8 mouse cellular contexts compared by ENCODE assay signal in the genomic region with DNA sequence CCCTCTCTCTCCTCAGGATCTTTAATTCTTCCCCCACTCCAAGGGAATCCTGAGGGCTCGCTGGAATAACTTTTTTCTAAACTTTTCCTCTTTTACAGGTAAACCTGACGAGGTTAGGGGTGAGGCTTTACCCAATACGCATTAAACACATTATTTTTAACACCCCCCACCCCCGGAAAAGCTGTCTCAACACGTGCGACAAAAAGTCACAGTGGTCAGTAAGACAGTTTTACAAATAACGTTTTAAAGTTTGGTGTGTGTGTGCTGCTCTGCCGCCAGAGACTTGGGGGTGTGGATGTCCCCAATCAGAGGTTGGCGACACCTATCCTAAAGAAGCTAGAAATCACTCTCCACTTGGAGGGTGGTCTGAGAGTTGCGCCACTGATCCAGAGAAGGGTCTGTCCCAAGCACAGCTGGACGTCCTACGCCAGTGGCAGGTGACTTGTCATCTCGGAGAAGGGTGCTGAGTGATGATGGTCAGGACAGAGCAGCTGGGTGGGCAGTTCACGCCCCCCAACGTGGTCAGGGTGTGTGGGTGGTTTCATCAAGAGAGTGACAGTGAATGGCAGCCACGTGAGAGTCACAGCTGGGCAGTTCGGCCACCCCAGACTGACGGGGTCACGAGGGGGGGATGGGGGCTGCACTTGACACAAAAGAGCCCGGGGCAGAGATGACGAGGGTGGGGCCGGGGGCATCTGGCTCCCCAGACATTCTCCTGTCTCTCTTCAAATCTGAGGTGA. TPM values are rescaled to one million over a fixed set of nuclear protein-coding genes. Genes with fewer than 3 reads are reported as not detected.
DNase-seq lines count a peak whose midpoint lies in the region; ATAC-seq and TF ChIP-seq lines count a peak whose summit lies in the region.

No protein-coding gene starts in this region.

- ATAC-seq in embryonic facial prominence, embryonic 13.5 days (ENCODE audit: insufficient number of reproducible peaks, insufficient read depth, low FRiP score, low TSS enrichment, low read depth), result no peak
- ATAC-seq in liver, embryonic 11.5 days (replicated peaks; ENCODE audit: low FRiP score), result no peak

- peaks cover 39% of the 10 kb centered on the region for H3K79me2 ChIP-seq in C2C12 (ENCODE audit: control insufficient read depth, insufficient read depth)

- peak overlapping the region; percentile 100 for H3K27ac ChIP-seq in embryonic facial prominence, embryonic 13.5 days
- peak overlapping the region; percentile 100 for H3K27ac ChIP-seq in hindbrain, embryonic 10.5 days
- peak overlapping the region; percentile 87 for H3K27ac ChIP-seq in liver, embryonic 11.5 days (ENCODE audit: low read depth, low read length)

- H3K4me1 ChIP-seq in embryonic facial prominence, embryonic 13.5 days, result peaks cover 55% of the 10 kb centered on the region
- H3K4me1 ChIP-seq in hindbrain, embryonic 10.5 days (replicated peaks), result peaks cover 83% of the 10 kb centered on the region
- H3K4me1 ChIP-seq in liver, embryonic 11.5 days (replicated peaks; ENCODE audit: control insufficient read depth, insufficient read depth, low read length), result peaks cover 54% of the 10 kb centered on the region

- H3K36me3 ChIP-seq in C2C12 (ENCODE audit: control insufficient read depth, insufficient read depth), result peaks cover 13% of the 10 kb centered on the region
- H3K36me3 ChIP-seq in embryonic facial prominence, embryonic 13.5 days, result peaks cover 24% of the 10 kb centered on the region
- peaks cover 23% of the 10 kb centered on the region for H3K36me3 ChIP-seq in hindbrain, embryonic 10.5 days
- H3K36me3 ChIP-seq in liver, embryonic 11.5 days (ENCODE audit: control insufficient read depth, insufficient read depth, low read length), result peaks cover 3% of the 10 kb centered on the region; the same call in 1 of the 2 replicates

- peak overlapping the region; percentile 64 for H3ac ChIP-seq in C2C12 (ENCODE audit: control insufficient read depth, insufficient read length, low read depth)

- no peaks in the 10 kb centered on the region for H3K27me3 ChIP-seq in C2C12 (ENCODE audit: control insufficient read depth, insufficient read depth, insufficient read length)
- no peaks in the 10 kb centered on the region for H3K27me3 ChIP-seq in embryonic facial prominence, embryonic 13.5 days
- no peaks in the 10 kb centered on the region for H3K27me3 ChIP-seq in hindbrain, embryonic 10.5 days (ENCODE audit: insufficient read depth, poor library complexity, severe bottlenecking)
- peaks cover 18% of the 10 kb centered on the region for H3K27me3 ChIP-seq in liver, embryonic 11.5 days (replicated peaks; ENCODE audit: control insufficient read depth, insufficient read depth, low read length)

- no peaks in the 10 kb centered on the region for H3K9me3 ChIP-seq in embryonic facial prominence, embryonic 13.5 days
- H3K9me3 ChIP-seq in hindbrain, embryonic 10.5 days, result no peaks in the 10 kb centered on the region
- H3K9me3 ChIP-seq in liver, embryonic 11.5 days (ENCODE audit: control insufficient read depth, low read length), result no peaks in the 10 kb centered on the region

- peak overlapping the region; percentile 97 for H3K4me2 ChIP-seq in embryonic facial prominence, embryonic 13.5 days
- peak overlapping the region; percentile 98 for H3K4me2 ChIP-seq in liver, embryonic 11.5 days

- H3K4me3 ChIP-seq in C2C12 (ENCODE audit: insufficient read depth, poor library complexity, severe bottlenecking), result peak overlapping the region; percentile 64
- peak overlapping the region; percentile 84 for H3K4me3 ChIP-seq in embryonic facial prominence, embryonic 13.5 days
- peak overlapping the region; percentile 89 for H3K4me3 ChIP-seq in hindbrain, embryonic 10.5 days
- peak overlapping the region; percentile 88 for H3K4me3 ChIP-seq in liver, embryonic 11.5 days (ENCODE audit: low read depth, low read length)

- peak overlapping the region; percentile 100 for H3K9ac ChIP-seq in embryonic facial prominence, embryonic 13.5 days
- H3K9ac ChIP-seq in liver, embryonic 11.5 days (ENCODE audit: low read depth, low read length), result peak overlapping the region; percentile 90

- no peak for TF ChIP-seq CTCF in C2C12 (IDR thresholded peaks at IDR 0.05; ENCODE audit: control insufficient read depth, insufficient read depth, insufficient read length)

- under 1% methylated on average over 22 of the region's 22 CpGs for WGBS in embryonic facial prominence, embryonic 13.5 days
- WGBS in hindbrain, embryonic 10.5 days, result under 1% methylated on average over 22 of the region's 22 CpGs
- 3% methylated on average over 22 of the region's 22 CpGs for WGBS in liver, embryonic 11.5 days

- DNase-seq in cerebellum, adult 9-11 months, result peak; percentile 68
- DNase-seq in cerebellum, adult 11 months, result no peak
- peak; percentile 88 for DNase-seq in hindbrain, embryonic 10.5 days (ENCODE audit: low spot score)
- DNase-seq in liver, embryonic 11.5 days (ENCODE audit: low spot score), result no peak
- DNase-seq in natural killer cell, adult 2 months (ENCODE audit: low spot score in 2 of 2), result peak; percentile 79 to 86
- DNase-seq in layer of hippocampus, adult 9-11 months, result no peak

- H3K79me3 ChIP-seq in C2C12 (ENCODE audit: low read depth), result peaks cover 11% of the 10 kb centered on the region

TF ChIP-seq in C2C12, 6 proteins besides CTCF, POLR2A, EP300 and RAD21:
- peak; percentile 61 for TF ChIP-seq MAX (IDR thresholded peaks at IDR 0.05)
- TF ChIP-seq USF1 (IDR thresholded peaks at IDR 0.05; ENCODE audit: low read depth), result peak; percentile 51
- peak; percentile 88 for TF ChIP-seq MYOD1 (IDR thresholded peaks at IDR 0.05; ENCODE audit: control insufficient read depth, insufficient read length, low read depth)
- no peak for TF ChIP-seq CEBPB (IDR thresholded peaks at IDR 0.05; ENCODE audit: low read depth)

RNA-seq across cellular contexts. Expression of a gene that starts 1.4 kb away (rescaled TPM):
- 100 TPM for polyA plus RNA-seq in C2C12 (2012; fragmentation: generic; extraction: Trizol)
- 135 and 142 TPM in 2 replicates for polyA plus RNA-seq in embryonic facial prominence, embryonic 13.5 days (2015; fragmentation: Nextera tagmentation; extraction: Ambion mirVana)
- polyA plus RNA-seq in hindbrain, embryonic 10.5 days (2016; fragmentation: Nextera tagmentation; extraction: Ambion mirVana), result 45.1 and 46.9 TPM in 2 replicates
- 13.8 and 17.1 TPM in 2 replicates for polyA plus RNA-seq in liver, embryonic 11.5 days (2014; fragmentation: Nextera tagmentation; extraction: Ambion mirVana)

RNA-seq across cellular contexts. Expression of a gene that starts 27.5 kb away (rescaled TPM):
- 229 TPM for polyA plus RNA-seq in C2C12 (2012; fragmentation: generic; extraction: Trizol)
- 145 and 150 TPM in 2 replicates for polyA plus RNA-seq in embryonic facial prominence, embryonic 13.5 days (2015; fragmentation: Nextera tagmentation; extraction: Ambion mirVana)
- polyA plus RNA-seq in hindbrain, embryonic 10.5 days (2016; fragmentation: Nextera tagmentation; extraction: Ambion mirVana), result 148 and 159 TPM in 2 replicates
- 151 and 178 TPM in 2 replicates for polyA plus RNA-seq in liver, embryonic 11.5 days (2014; fragmentation: Nextera tagmentation; extraction: Ambion mirVana)

RNA-seq across cellular contexts. Expression of a gene that starts 27.5 kb away (rescaled TPM):
- polyA plus RNA-seq in C2C12 (2012; fragmentation: generic; extraction: Trizol), result 3.9 TPM
- polyA plus RNA-seq in embryonic facial prominence, embryonic 13.5 days (2015; fragmentation: Nextera tagmentation; extraction: Ambion mirVana), result 24.7 and 26.4 TPM in 2 replicates
- 18.0 and 19.9 TPM in 2 replicates for polyA plus RNA-seq in hindbrain, embryonic 10.5 days (2016; fragmentation: Nextera tagmentation; extraction: Ambion mirVana)
- polyA plus RNA-seq in liver, embryonic 11.5 days (2014; fragmentation: Nextera tagmentation; extraction: Ambion mirVana), result 4.3 and 5.4 TPM in 2 replicates

RNA-seq across cellular contexts. Expression of a gene that starts 27.6 kb away (rescaled TPM):
- 22.8 TPM for polyA plus RNA-seq in C2C12 (2012; fragmentation: generic; extraction: Trizol)
- 43.4 and 46.5 TPM in 2 replicates for polyA plus RNA-seq in embryonic facial prominence, embryonic 13.5 days (2015; fragmentation: Nextera tagmentation; extraction: Ambion mirVana)
- polyA plus RNA-seq in hindbrain, embryonic 10.5 days (2016; fragmentation: Nextera tagmentation; extraction: Ambion mirVana), result 47.2 and 51.7 TPM in 2 replicates
- polyA plus RNA-seq in liver, embryonic 11.5 days (2014; fragmentation: Nextera tagmentation; extraction: Ambion mirVana), result 19.7 and 19.9 TPM in 2 replicates

RNA-seq across cellular contexts. Expression of a gene that starts 30.2 kb away (rescaled TPM):
- 0.16 TPM for polyA plus RNA-seq in C2C12 (2012; fragmentation: generic; extraction: Trizol)
- polyA plus RNA-seq in embryonic facial prominence, embryonic 13.5 days (2015; fragmentation: Nextera tagmentation; extraction: Ambion mirVana), result 13.2 and 16.4 TPM in 2 replicates
- 22.1 and 22.2 TPM in 2 replicates for polyA plus RNA-seq in hindbrain, embryonic 10.5 days (2016; fragmentation: Nextera tagmentation; extraction: Ambion mirVana)
- polyA plus RNA-seq in liver, embryonic 11.5 days (2014; fragmentation: Nextera tagmentation; extraction: Ambion mirVana), result 20.4 and 26.2 TPM in 2 replicates

Comparison
In these comparisons a context has a peak if more than half of its experiments do, and no peak if none do; other contexts are left out.
1. DNase-seq: peak in cerebellum, adult 9-11 months (single experiment), hindbrain, embryonic 10.5 days (single experiment) and natural killer cell, adult 2 months (2 of 2); none in cerebellum, adult 11 months (single experiment), liver, embryonic 11.5 days (single experiment) and layer of hippocampus, adult 9-11 months (single experiment).
2. Peak in every context shown above with its lines, with median percentiles within 50 percentile points of each other: H3K4me3 ChIP-seq and H3K27ac ChIP-seq.